Mouse (Mus musculus) embryonic fibroblast, embryonic 13.5 days (primary cell): ENCODE data around the gene Eif3c.

Experiments
- CTCF ChIP-seq: IDR thresholded peaks from 2 replicates; pipeline ENCODE4 v1.5.1; 2011; ENCODE audit warnings: mild to moderate bottlenecking, control low read depth, low read length, moderate library complexity, borderline replicate concordance; ENCODE audit not compliant: insufficient read depth
- POLR2A ChIP-seq: IDR thresholded peaks from 2 replicates; pipeline ENCODE4 v1.6.1; 2011; ENCODE audit warnings: low read depth, mild to moderate bottlenecking, control low read depth, low read length, moderate library complexity

GRCm38 (mm10) chr7:126536466-126536865 lies 29.7 kb downstream of the Eif3c start:
- no peak for TF ChIP-seq CTCF
- no peak for TF ChIP-seq POLR2A
